Mouse (Mus musculus) CH12.LX (cell line): Measurements from ENCODE around the gene Axdnd1. TPM values are rescaled to one million over a fixed set of nuclear protein-coding genes. Genes with fewer than 3 reads are reported as not detected.
"Not testable (repeated sequence)": the region's sequence is repeated elsewhere in the genome, so short reads cannot be mapped to it uniquely, and the experiment has no call there.

Experiments
- DNase-seq: peaks from one replicate; pipeline ENCODE4 v3.0.0-alpha.2; 2013; ENCODE audit errors: extremely low read depth
- H3K27ac ChIP-seq: 2 replicates; pipeline ENCODE4 v1.5.1; 2012; ENCODE audit warnings: low read depth, mild to moderate bottlenecking, control low read depth, moderate library complexity; ENCODE audit not compliant: insufficient read depth
- H3K27me3 ChIP-seq: replicated peaks from 2 replicates; pipeline ENCODE3; 2012; ENCODE audit warnings: inconsistent platforms
- H3K36me3 ChIP-seq, 2 experiments: replicated peaks in 1 of 2; 2 replicates each; pipeline versions ENCODE3 to v1.6.1; 2012; ENCODE audit warnings: inconsistent platforms in 1 of 2, low read length in 1 of 2, mild to moderate bottlenecking in 1 of 2, mixed read lengths in 1 of 2, moderate library complexity in 1 of 2; ENCODE audit not compliant: control insufficient read depth in 1 of 2, insufficient read depth in 1 of 2
- H3K4me1 ChIP-seq, 2 experiments: 2 replicates each; pipeline ENCODE4 v1.6.1; 2012; ENCODE audit warnings: inconsistent platforms in 1 of 2, moderate library complexity in 1 of 2; ENCODE audit not compliant: insufficient read depth in 2 of 2, control insufficient read depth in 1 of 2
- H3K4me2 ChIP-seq: 2 replicates; pipeline ENCODE4 v1.6.1; 2012; ENCODE audit warnings: low read depth, mild to moderate bottlenecking, control low read depth; ENCODE audit not compliant: poor library complexity, insufficient read depth, severe bottlenecking
- H3K4me3 ChIP-seq, 3 experiments: fragments of 150-350 bp in 1 of 3; sonication (generic) in 1 of 3; replicated peaks in 1 of 3; 2 replicates each; pipeline versions ENCODE3 to v1.5.1; 2011 to 2012; ENCODE audit warnings: low read depth in 2 of 3, low read length in 2 of 3, mild to moderate bottlenecking in 2 of 3, moderate library complexity in 2 of 3, control low read depth in 1 of 3, improper control_type of control experiment in 1 of 3, inconsistent platforms in 1 of 3, mixed read lengths in 1 of 3; ENCODE audit not compliant: poor library complexity in 1 of 3
- H3K79me2 ChIP-seq: replicated peaks from 2 replicates; pipeline ENCODE4 v1.6.1; 2012; ENCODE audit warnings: mild to moderate bottlenecking, moderate library complexity; ENCODE audit not compliant: control insufficient read depth, poor library complexity, insufficient read depth, severe bottlenecking; ENCODE audit errors: extremely low read depth
- H3K9ac ChIP-seq: 2 replicates; pipeline ENCODE4 v1.6.1; 2012; ENCODE audit warnings: low read depth, mild to moderate bottlenecking, control low read depth, moderate library complexity; ENCODE audit not compliant: insufficient read depth
- H3K9me3 ChIP-seq: replicated peaks from 2 replicates; pipeline ENCODE3; 2012; ENCODE audit warnings: low read length, inconsistent platforms, mixed read lengths
- BHLHE40 ChIP-seq: IDR thresholded peaks from 2 replicates; pipeline ENCODE4 v1.6.1; 2011; ENCODE audit warnings: mild to moderate bottlenecking, low read depth, low read length, improper control_type of control experiment
- CHD1 ChIP-seq: IDR thresholded peaks from 2 replicates; pipeline ENCODE4 v1.6.1; 2012; ENCODE audit warnings: low read depth, low read length, improper control_type of control experiment, inconsistent platforms
- E2F4 ChIP-seq: IDR thresholded peaks from 2 replicates; pipeline ENCODE4 v1.6.1; 2011; ENCODE audit warnings: low read depth, low read length, improper control_type of control experiment; ENCODE audit not compliant: insufficient replicate concordance
- ETS1 ChIP-seq: conservative IDR thresholded peaks from 2 replicates; pipeline ENCODE4 v1.6.1; 2012; ENCODE audit warnings: low read depth, mild to moderate bottlenecking, inconsistent platforms, low read length, improper control_type of control experiment, moderate library complexity
- GABPA ChIP-seq: IDR thresholded peaks from 2 replicates; pipeline ENCODE4 v1.6.1; 2012; ENCODE audit warnings: low read depth, low read length, improper control_type of control experiment, inconsistent platforms; ENCODE audit not compliant: insufficient replicate concordance
- IRF4 ChIP-seq: IDR thresholded peaks from 2 replicates; pipeline ENCODE4 v1.6.1; 2014; ENCODE audit warnings: low read depth, mild to moderate bottlenecking, inconsistent platforms, low read length, improper control_type of control experiment
- JUN ChIP-seq: IDR thresholded peaks from 2 replicates; pipeline ENCODE4 v1.6.1; 2011; ENCODE audit warnings: low read depth, mild to moderate bottlenecking, low read length, improper control_type of control experiment, moderate library complexity; ENCODE audit not compliant: insufficient read depth
- JUND ChIP-seq: conservative IDR thresholded peaks from 2 replicates; pipeline ENCODE4 v1.6.1; 2011; ENCODE audit warnings: low read depth, low read length, improper control_type of control experiment
- KAT2A ChIP-seq: IDR thresholded peaks from 2 replicates; pipeline ENCODE4 v1.6.1; 2012; ENCODE audit warnings: low read length, improper control_type of control experiment, inconsistent platforms; ENCODE audit not compliant: insufficient replicate concordance
- MAX ChIP-seq: IDR thresholded peaks from 2 replicates; pipeline ENCODE4 v1.6.1; 2011; ENCODE audit warnings: low read length, improper control_type of control experiment
- MEF2A ChIP-seq: IDR thresholded peaks from 2 replicates; pipeline ENCODE4 v1.6.1; 2014; ENCODE audit warnings: low read depth, mild to moderate bottlenecking, inconsistent platforms, low read length, improper control_type of control experiment, borderline replicate concordance
- MYC ChIP-seq: IDR thresholded peaks from 2 replicates; pipeline ENCODE4 v1.6.1; 2011; ENCODE audit warnings: low read depth, mild to moderate bottlenecking, improper control_type of control experiment, low read length
- NELFE ChIP-seq: IDR thresholded peaks from 2 replicates; pipeline ENCODE4 v1.6.1; 2011; ENCODE audit warnings: low read depth, low read length, improper control_type of control experiment
- POLR2AphosphoS2 ChIP-seq: IDR thresholded peaks from 2 replicates; pipeline ENCODE4 v1.6.1; 2011; ENCODE audit warnings: low read depth, low read length, improper control_type of control experiment
- RAD21 ChIP-seq: IDR thresholded peaks from 2 replicates; pipeline ENCODE4 v1.6.1; 2011; ENCODE audit warnings: low read depth, mild to moderate bottlenecking, low read length, improper control_type of control experiment, moderate library complexity
- RCOR1 ChIP-seq: conservative IDR thresholded peaks from 2 replicates; pipeline ENCODE4 v1.6.1; 2012; ENCODE audit warnings: low read depth, mild to moderate bottlenecking, inconsistent platforms, low read length, improper control_type of control experiment
- SMC3 ChIP-seq: IDR thresholded peaks from 2 replicates; pipeline ENCODE4 v1.6.1; 2011; ENCODE audit warnings: low read depth, low read length, improper control_type of control experiment
- USF1 ChIP-seq: IDR thresholded peaks from 2 replicates; pipeline ENCODE4 v1.6.1; 2014; ENCODE audit warnings: low read depth, mild to moderate bottlenecking, inconsistent platforms, low read length, improper control_type of control experiment
- ZC3H11A ChIP-seq: IDR thresholded peaks from 2 replicates; pipeline ENCODE4 v1.6.1; 2012; ENCODE audit warnings: low read depth, mild to moderate bottlenecking, inconsistent platforms, low read length, improper control_type of control experiment
- ZNF384 ChIP-seq: IDR thresholded peaks from 2 replicates; pipeline ENCODE4 v1.6.1; 2012; ENCODE audit warnings: low read depth, low read length, improper control_type of control experiment, inconsistent platforms
- dilution Hi-C: fragments of 300-500 bp; cut with MboI; formaldehyde crosslinking; loops from 2 replicates; pipeline ENCODE4 v1.14.3; 2020; ENCODE audit warnings: low sequenced_read_pairs; ENCODE audit not compliant: extremely low pct_unique_long_range_greater_than_20kb, extremely low pct_ligation_motif_present
- in situ Hi-C: fragments of 300-500 bp; cut with MboI; formaldehyde crosslinking; loops from 3 replicates; pipeline ENCODE4 v1.14.3; 2019; ENCODE audit warnings: low sequenced_read_pairs, low pct_ligation_motif_present, low pct_unique_long_range_greater_than_20kb, mixed read lengths
- polyA plus RNA-seq: library from polyadenylated mRNA; unstranded; fragments of >175 nt; gene quantifications from 2 replicates; pipeline ENCODE4 v1.2.1, GENCODE M21; 2012; ENCODE audit warnings: low read depth; ENCODE audit not compliant: insufficient read length
- total RNA-seq, 2 experiments: library from RNA; depleted of rRNA; stranded (reverse); fragments of 300-350 nt in 1 of 2; fragments of >200 nt in 1 of 2; gene quantifications; 2 replicates each; pipeline ENCODE4 v1.2.3; 2012 to 2014

Axdnd1 gene
- total and polyA plus RNA-seq, 3 experiments, result not detected

DNA sequence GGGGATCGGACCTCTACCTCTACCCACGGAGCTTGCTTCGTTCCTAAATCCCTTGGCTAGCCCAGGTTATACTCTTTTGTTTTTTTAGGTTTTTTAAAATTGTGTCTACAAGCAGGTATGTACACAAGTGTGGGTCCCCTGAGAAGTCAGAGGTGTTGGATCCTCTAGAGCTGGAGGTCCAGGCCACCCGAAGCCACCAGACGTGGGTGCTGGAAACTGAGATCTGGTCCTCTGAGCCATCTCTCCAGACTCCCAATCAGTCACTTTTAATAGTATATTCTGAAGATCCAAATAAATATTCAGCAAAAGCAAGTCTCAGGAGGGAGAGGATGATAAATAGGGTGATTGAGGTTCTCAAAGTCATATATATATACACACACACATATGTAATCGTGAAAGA is 130.9 kb downstream of the Axdnd1 start:
- dilution Hi-C loops, result no loop called here
- DNase-seq, result no peak
- Histone ChIP-seq H3K4me3 (no peak overlapping the region), H3K4me2 (no peak overlapping the region), H3K4me1 (no peaks in the 10 kb centered on the region), H3K79me2 (no peaks in the 10 kb centered on the region), H3K9me3 (no peaks in the 10 kb centered on the region)
- no peak for TF ChIP-seq JUND
- TF ChIP-seq ETS1, result no peak
- TF ChIP-seq RCOR1, result no peak
- no peak for TF ChIP-seq JUN
- TF ChIP-seq, all 38 proteins: peak for 0
- in situ Hi-C loops, result no loop called here
- Histone ChIP-seq H3K36me3 (no peaks in the 10 kb centered on the region), H3K27me3 (no peaks in the 10 kb centered on the region), H3K27ac (no peak overlapping the region), H3K9ac (no peak overlapping the region)

DNA sequence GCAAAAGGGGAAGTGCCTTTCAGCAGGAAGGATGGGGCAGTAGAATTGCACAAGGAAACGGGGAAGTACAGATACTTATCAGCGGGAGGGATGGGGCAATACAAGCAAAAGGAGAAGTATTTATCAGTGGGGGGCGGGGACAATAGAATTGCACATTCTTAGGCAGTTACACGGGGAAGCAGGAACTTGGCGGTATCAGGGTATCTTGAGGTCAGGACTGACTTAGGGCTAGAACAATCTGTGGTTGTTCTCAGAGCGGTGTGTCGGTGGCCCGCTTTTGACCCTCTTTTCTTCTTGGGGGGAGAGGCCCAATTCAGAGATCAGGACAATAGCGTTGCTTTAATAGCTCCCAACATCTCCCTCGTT is 131.8 kb downstream of the Axdnd1 start:
- H3K4me1 ChIP-seq, H3K36me3 ChIP-seq, DNase-seq, dilution Hi-C loops, H3K4me3 ChIP-seq, H3K27me3 ChIP-seq, H3K9ac ChIP-seq, in situ Hi-C loops, H3K27ac ChIP-seq, H3K9me3 ChIP-seq, H3K4me2 ChIP-seq, H3K79me2 ChIP-seq: not testable (repeated sequence)

GRCm38 (mm10) chr1:156288556-156289221 is 132.3 kb downstream of the Axdnd1 start:
- in situ Hi-C loops (no loop called here), dilution Hi-C loops (no loop called here)
- Histone ChIP-seq H3K4me3 (no peak overlapping the region), H3K9ac (no peak overlapping the region), H3K9me3 (no peaks in the 10 kb centered on the region), H3K27me3 (no peaks in the 10 kb centered on the region), H3K36me3 (no peaks in the 10 kb centered on the region), H3K27ac (no peak overlapping the region), H3K4me2 (no peak overlapping the region), H3K79me2 (no peaks in the 10 kb centered on the region), H3K4me1 (no peaks in the 10 kb centered on the region)
- DNase-seq, result no peak
- TF ChIP-seq BHLHE40 (no peak), MYC (no peak), CHD1 (no peak), MAX (no peak), KAT2A (no peak), POLR2AphosphoS2 (no peak), MEF2A (no peak), NELFE (no peak), RAD21 (no peak), SMC3 (no peak), ZC3H11A (no peak), GABPA (no peak), JUND (no peak), USF1 (no peak), IRF4 (no peak), E2F4 (no peak), RCOR1 (no peak), ZNF384 (no peak), JUN (no peak)
